Mouse (Mus musculus) thymus, adult 2 months (tissue): Measurements from ENCODE around the gene Olfr967. TPM values are rescaled to one million over a fixed set of nuclear protein-coding genes. Genes with fewer than 3 reads are reported as not detected.
"Not testable (repeated sequence)": the region's sequence is repeated elsewhere in the genome, so short reads cannot be mapped to it uniquely, and the experiment has no call there.

ENCODE experiments used
- DNase-seq: peaks from one replicate; pipeline ENCODE4 v3.0.0; 2021
- H3K27ac ChIP-seq: fragments of 200-500 bp; 2 replicates; pipeline ENCODE4 v1.5.1; 2012; ENCODE audit warnings: low read length, control low read depth; ENCODE audit not compliant: control insufficient read depth, insufficient read depth
- H3K27me3 ChIP-seq: fragments of 200-500 bp; 2 replicates; pipeline ENCODE4 v1.6.1; 2012; ENCODE audit warnings: mild to moderate bottlenecking, low read length, moderate library complexity, mixed read lengths; ENCODE audit not compliant: control insufficient read depth, insufficient read depth
- H3K36me3 ChIP-seq: fragments of 200-500 bp; 2 replicates; pipeline ENCODE4 v1.6.1; 2012; ENCODE audit warnings: mild to moderate bottlenecking, low read length, moderate library complexity; ENCODE audit not compliant: control insufficient read depth, insufficient read depth
- H3K4me1 ChIP-seq: fragments of 200-500 bp; replicated peaks from 2 replicates; pipeline ENCODE4 v1.6.1; 2012; ENCODE audit warnings: low read length; ENCODE audit not compliant: control insufficient read depth, insufficient read depth
- H3K4me3 ChIP-seq: fragments of 200-500 bp; 2 replicates; pipeline ENCODE4 v1.5.1; 2012; ENCODE audit warnings: mild to moderate bottlenecking, low read length, control low read depth, moderate library complexity; ENCODE audit not compliant: control insufficient read depth, insufficient read depth
- CTCF ChIP-seq: fragments of 200-500 bp; IDR thresholded peaks from 2 replicates; pipeline ENCODE4 v1.5.1; 2012; ENCODE audit warnings: mild to moderate bottlenecking, control low read depth, low read length, moderate library complexity, borderline replicate concordance; ENCODE audit not compliant: control insufficient read depth, poor library complexity, insufficient read depth; ENCODE audit errors: extremely low read depth
- POLR2A ChIP-seq: fragments of 200-500 bp; IDR thresholded peaks from 2 replicates; pipeline ENCODE4 v1.6.1; 2012; ENCODE audit warnings: mild to moderate bottlenecking, low read length, control low read depth, moderate library complexity; ENCODE audit not compliant: control insufficient read depth, poor library complexity, insufficient read depth; ENCODE audit errors: extremely low read depth
- WGBS: fragments of 180-500 bp; shearing (Covaris S2); methylation state at CpG from one replicate; pipeline ENCODE4 v1.1.7; 2018; 5-methylcytosine and 5-hydroxymethylcytosine counted together
- polyA plus RNA-seq: library from polyadenylated mRNA; depleted of rRNA; stranded (reverse); fragments of >200 nt; gene quantifications from 2 replicates; pipeline ENCODE4 v1.2.3, GENCODE M21; 2012; rRNA removed

Gene Olfr967
- not detected in 2 replicates for polyA plus RNA-seq

DNA sequence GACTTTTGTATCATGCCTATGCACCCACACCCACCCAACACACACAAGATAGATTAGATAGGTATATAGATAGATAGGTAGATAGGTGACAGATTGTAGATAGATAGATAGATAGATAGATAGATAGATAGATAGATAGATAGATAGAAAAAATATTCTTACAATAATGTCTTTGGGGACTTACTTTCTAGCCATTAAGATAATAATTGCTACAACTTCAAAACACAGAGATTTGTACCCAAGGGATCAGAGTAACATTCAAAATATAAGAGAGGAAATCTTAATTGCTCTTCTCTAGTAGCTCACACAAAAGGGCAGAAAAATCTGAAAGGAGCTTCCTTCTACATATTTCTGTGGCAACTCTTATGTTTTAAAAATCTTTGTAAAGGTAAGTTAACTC lies at the start of gene Olfr967:
Gene Olfr967 (plus strand): TSS at position 301 of the 400 bp plus-strand sequence.
- Histone ChIP-seq H3K27me3 (no peaks in the 10 kb centered on the region), H3K4me3 (no peak within 1 kb of the TSS), H3K27ac (no peak within 1 kb of the TSS), H3K4me1 (no peaks in the 10 kb centered on the region), H3K36me3 (no peaks in the 10 kb centered on the region)
- no peak for DNase-seq
- TF ChIP-seq CTCF = no peak
- TF ChIP-seq POLR2A = no peak

DNA sequence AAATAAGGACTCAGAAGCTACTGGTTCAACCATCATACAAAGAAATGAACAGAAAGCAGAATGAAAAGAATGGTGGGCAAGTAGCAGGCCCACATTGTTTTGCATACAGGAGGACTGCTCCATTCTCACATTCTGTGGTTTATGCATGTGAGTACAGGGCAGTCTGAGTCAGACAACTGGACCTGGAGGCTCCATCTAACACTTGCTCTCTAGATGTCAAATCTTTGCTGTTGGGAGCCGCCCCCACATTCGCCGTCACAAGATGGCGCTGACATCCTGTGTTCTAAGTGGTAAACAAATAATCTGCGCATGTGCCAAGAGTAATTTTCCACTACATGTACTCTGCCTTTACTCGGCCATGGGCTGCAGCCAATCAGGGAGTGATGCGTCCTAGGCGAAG lies 44.9 kb upstream of the Olfr967 start:
- not testable (repeated sequence) for DNase-seq, H3K4me1 ChIP-seq, H3K4me3 ChIP-seq, H3K36me3 ChIP-seq, H3K27me3 ChIP-seq, H3K27ac ChIP-seq
- 88% methylated on average over 8 of the region's 8 CpGs for WGBS

- no peaks in the 10 kb centered on the region for H3K36me3 ChIP-seq
Measured at GRCm38 (mm10) chr9:39707017-39707416, 39.0 kb upstream of the Olfr967 start, which contains the start of gene Olfr149. TSS of gene Olfr149 (minus strand) at chr9:39707117.

GRCm38 (mm10) chr9:39708958-39709357 lies 37.1 kb upstream of the Olfr967 start:
- no peak for DNase-seq
- no peak overlapping the region for H3K27ac ChIP-seq

More at GRCm38 (mm10) chr9:39707017-39707416, 39.0 kb upstream of the Olfr967 start, which contains the start of gene Olfr149:
- no peaks in the 10 kb centered on the region for H3K27me3 ChIP-seq
- no peak for DNase-seq
- no peak within 1 kb of the TSS for H3K27ac ChIP-seq
- no peaks in the 10 kb centered on the region for H3K4me1 ChIP-seq
- no peak within 1 kb of the TSS for H3K4me3 ChIP-seq
- TF ChIP-seq POLR2A = no peak
- TF ChIP-seq CTCF = no peak

GRCm38 (mm10) chr9:39711053-39711452 lies 35.0 kb upstream of the Olfr967 start, which contains the start of gene Olfr965:
TSS of gene Olfr965 (plus strand) at chr9:39711353.
- TF ChIP-seq CTCF (no peak), POLR2A (no peak)

More at GRCm38 (mm10) chr9:39708958-39709357, 37.1 kb upstream of the Olfr967 start:
- no peaks in the 10 kb centered on the region for H3K36me3 ChIP-seq
- TF ChIP-seq CTCF (no peak), POLR2A (no peak)
- no peaks in the 10 kb centered on the region for H3K4me1 ChIP-seq
- 61% methylated on average over 3 of the region's 3 CpGs for WGBS
- no peak overlapping the region for H3K4me3 ChIP-seq
- no peaks in the 10 kb centered on the region for H3K27me3 ChIP-seq

GRCm38 (mm10) chr9:39730678-39731077 lies 15.4 kb upstream of the Olfr967 start, which contains the start of gene Olfr150:
TSS of gene Olfr150 (plus strand) at chr9:39730978.
- H3K4me1 ChIP-seq = no peaks in the 10 kb centered on the region
- H3K36me3 ChIP-seq = no peaks in the 10 kb centered on the region
- TF ChIP-seq POLR2A (no peak), CTCF (no peak)
- no peaks in the 10 kb centered on the region for H3K27me3 ChIP-seq
- H3K4me3 ChIP-seq = no peak within 1 kb of the TSS
- no peak within 1 kb of the TSS for H3K27ac ChIP-seq
- DNase-seq = no peak

More at GRCm38 (mm10) chr9:39711053-39711452, 35.0 kb upstream of the Olfr967 start, which contains the start of gene Olfr965:
- no peaks in the 10 kb centered on the region for H3K27me3 ChIP-seq
- H3K4me3 ChIP-seq = no peak within 1 kb of the TSS
- H3K36me3 ChIP-seq = no peaks in the 10 kb centered on the region
- no peaks in the 10 kb centered on the region for H3K4me1 ChIP-seq
- H3K27ac ChIP-seq = no peak within 1 kb of the TSS
- no peak for DNase-seq

GRCm38 (mm10) chr9:39740741-39741140 lies 5.3 kb upstream of the Olfr967 start:
- DNase-seq = no peak
- WGBS = 91% methylated on average over 1 of the region's 1 CpGs
- Histone ChIP-seq H3K4me1 (no peaks in the 10 kb centered on the region), H3K4me3 (no peak overlapping the region), H3K36me3 (no peaks in the 10 kb centered on the region), H3K27me3 (no peaks in the 10 kb centered on the region), H3K27ac (no peak overlapping the region)
- TF ChIP-seq CTCF (no peak), POLR2A (no peak)
